Comparison of ENCODE assay signal across 8 mouse cellular contexts in genomic region chr8:31033281-31033680, GRCm38 (mm10).
DNase-seq lines count a peak whose midpoint lies in the region; ATAC-seq and TF ChIP-seq lines count a peak whose summit lies in the region.

No protein-coding gene starts in this region.

- TF ChIP-seq POLR2A in ES-Bruce4 (IDR thresholded peaks at IDR 0.05; ENCODE audit: insufficient read depth, low read length) = no peak
- no peak for TF ChIP-seq POLR2A in testis, adult 2 months (IDR thresholded peaks at IDR 0.05; ENCODE audit: control insufficient read depth, low read depth, low read length)

- H3K4me3 ChIP-seq in ES-Bruce4 (ENCODE audit: low read depth, low read length) = 0 out of 2 replicates have a peak overlapping the region, but pooled peaks have one; percentile 21
- H3K4me3 ChIP-seq in forebrain, postnatal 0 days (ENCODE audit: low read depth, low read length) = peak overlapping the region; percentile 33
- H3K4me3 ChIP-seq in neural tube, embryonic 14.5 days (ENCODE audit: low read depth, low read length) = peak overlapping the region; percentile 21
- peak overlapping the region; percentile 66 for H3K4me3 ChIP-seq in testis, adult 2 months (ENCODE audit: control insufficient read depth, low read depth, low read length)

- TF ChIP-seq EP300 in ES-Bruce4 (IDR thresholded peaks at IDR 0.05; ENCODE audit: insufficient read depth, low read depth, low read length) = peak; percentile 48; the same call in 1 of the 2 replicates

- H3K4me2 ChIP-seq in forebrain, postnatal 0 days (ENCODE audit: low read depth) = peak overlapping the region; percentile 62
- H3K4me2 ChIP-seq in neural tube, embryonic 14.5 days (ENCODE audit: low read depth, low read length) = peak overlapping the region; percentile 42

- intact Hi-C loops in heart, postnatal 36 days (cut with DNase I) = loop anchor here (1.0 to 5.0 kb wide), 2 partner anchors 111 to 193 kb away; no protein-coding TSS in a partner anchor

- peak overlapping the region; percentile 11; the same call in 1 of the 2 replicates for H3K9ac ChIP-seq in ES-Bruce4 (ENCODE audit: low read depth, poor library complexity, severe bottlenecking)
- peak overlapping the region; percentile 66; the same call in 1 of the 2 replicates for H3K9ac ChIP-seq in forebrain, postnatal 0 days
- no peak overlapping the region; the same call in 1 of the 2 replicates for H3K9ac ChIP-seq in neural tube, embryonic 14.5 days (replicated peaks; ENCODE audit: low read depth, low read length)

- WGBS in forebrain, postnatal 0 days = under 1% methylated on average over 13 of the region's 13 CpGs
- 2% methylated on average over 13 of the region's 13 CpGs for WGBS in neural tube, embryonic 14.5 days

- DNase-seq in cerebellum, adult 11-12 months = peak; percentile 82
- DNase-seq in forebrain, postnatal 0 days = peak; percentile 96
- DNase-seq in heart, postnatal 36 days = peak; percentile 85 to 91
- DNase-seq in layer of hippocampus, adult 18-20 months (ENCODE audit: low spot score in 2 of 2) = peak; percentile 84 to 96
- DNase-seq in lung, adult 18-20 months = peak; percentile 78 to 80

- H3K9me3 ChIP-seq in ES-Bruce4 (replicated peaks; ENCODE audit: control insufficient read depth, insufficient read depth, low read length, poor library complexity, severe bottlenecking) = no peaks in the 10 kb centered on the region
- no peaks in the 10 kb centered on the region for H3K9me3 ChIP-seq in forebrain, postnatal 0 days (ENCODE audit: low read length)
- no peaks in the 10 kb centered on the region for H3K9me3 ChIP-seq in neural tube, embryonic 14.5 days (ENCODE audit: control insufficient read depth, low read length)

- TF ChIP-seq CTCF in ES-Bruce4 (IDR thresholded peaks at IDR 0.05; ENCODE audit: low read depth, low read length) = peak; percentile 97
- peak; percentile 99 for TF ChIP-seq CTCF in forebrain, postnatal 0 days (IDR thresholded peaks at IDR 0.05; ENCODE audit: low read depth)
- TF ChIP-seq CTCF in testis, adult 2 months (IDR thresholded peaks at IDR 0.05; ENCODE audit: control insufficient read depth, insufficient read depth, insufficient replicate concordance, low read depth, low read length) = peak; percentile 99

- H3K36me3 ChIP-seq in ES-Bruce4 (ENCODE audit: control insufficient read depth, insufficient read depth, low read length, poor library complexity, severe bottlenecking) = no peaks in the 10 kb centered on the region
- no peaks in the 10 kb centered on the region for H3K36me3 ChIP-seq in forebrain, postnatal 0 days (ENCODE audit: insufficient read depth)
- no peaks in the 10 kb centered on the region for H3K36me3 ChIP-seq in neural tube, embryonic 14.5 days (ENCODE audit: control insufficient read depth, insufficient read depth, low read length)
- no peaks in the 10 kb centered on the region for H3K36me3 ChIP-seq in testis, adult 2 months (ENCODE audit: control insufficient read depth, insufficient read depth, low read length)

- no peak overlapping the region for H3K27ac ChIP-seq in ES-Bruce4 (ENCODE audit: insufficient read depth, low read length)
- H3K27ac ChIP-seq in forebrain, postnatal 0 days (ENCODE audit: low read depth, low read length) = peak overlapping the region; percentile 60
- peak overlapping the region; percentile 40; the same call in 1 of the 2 replicates for H3K27ac ChIP-seq in neural tube, embryonic 14.5 days (ENCODE audit: low read depth, low read length)
- no peak overlapping the region for H3K27ac ChIP-seq in testis, adult 2 months (ENCODE audit: control insufficient read depth, insufficient read depth, low read depth, low read length)

- H3K27me3 ChIP-seq in ES-Bruce4 (ENCODE audit: control insufficient read depth, insufficient read depth, low read length, poor library complexity, severe bottlenecking) = no peaks in the 10 kb centered on the region
- H3K27me3 ChIP-seq in forebrain, postnatal 0 days (ENCODE audit: insufficient read depth, low read length) = no peaks in the 10 kb centered on the region
- no peaks in the 10 kb centered on the region for H3K27me3 ChIP-seq in neural tube, embryonic 14.5 days (ENCODE audit: control insufficient read depth, insufficient read depth, low read length)
- no peaks in the 10 kb centered on the region for H3K27me3 ChIP-seq in testis, adult 2 months (ENCODE audit: control insufficient read depth, insufficient read depth, low read length)

- peak; percentile 62 for ATAC-seq in forebrain, postnatal 0 days
- peak; percentile 47; the same call in 1 of the 2 replicates for ATAC-seq in neural tube, embryonic 14.5 days (ENCODE audit: low read depth)

- H3K4me1 ChIP-seq in ES-Bruce4 (ENCODE audit: control insufficient read depth, insufficient read depth, low read length) = peaks cover 2% of the 10 kb centered on the region
- H3K4me1 ChIP-seq in forebrain, postnatal 0 days (ENCODE audit: insufficient read depth) = 0 out of 2 replicates have a peak, but pooled peaks cover 3% of the 10 kb centered on the region
- peaks cover 5% of the 10 kb centered on the region; the same call in 1 of the 2 replicates for H3K4me1 ChIP-seq in neural tube, embryonic 14.5 days (ENCODE audit: control insufficient read depth, insufficient read depth, low read length)
- no peaks in the 10 kb centered on the region; the same call in 1 of the 2 replicates for H3K4me1 ChIP-seq in testis, adult 2 months (ENCODE audit: control insufficient read depth, insufficient read depth, low read length)

Comparison
In these comparisons a context has a peak if more than half of its experiments do, and no peak if none do; other contexts are left out.
1. H3K27ac ChIP-seq: peak in forebrain, postnatal 0 days (single experiment) and neural tube, embryonic 14.5 days (single experiment); none in ES-Bruce4 (single experiment) and testis, adult 2 months (single experiment).
2. Peak in every context shown above with its lines, with median percentiles within 50 percentile points of each other: H3K4me3 ChIP-seq, CTCF ChIP-seq and DNase-seq.